Mouse (Mus musculus) frontal cortex, adult (tissue): ENCODE measurements around the gene Coa5.

Experiments
- ATAC-seq: cut with Nextera tagmentation; 2 replicates; pipeline ENCODE4 v1.9.2; 2017; ENCODE audit warnings: mild to moderate bottlenecking, moderate library complexity, mixed read lengths; ENCODE audit not compliant: low TSS enrichment

Coa5 gene

DNA sequence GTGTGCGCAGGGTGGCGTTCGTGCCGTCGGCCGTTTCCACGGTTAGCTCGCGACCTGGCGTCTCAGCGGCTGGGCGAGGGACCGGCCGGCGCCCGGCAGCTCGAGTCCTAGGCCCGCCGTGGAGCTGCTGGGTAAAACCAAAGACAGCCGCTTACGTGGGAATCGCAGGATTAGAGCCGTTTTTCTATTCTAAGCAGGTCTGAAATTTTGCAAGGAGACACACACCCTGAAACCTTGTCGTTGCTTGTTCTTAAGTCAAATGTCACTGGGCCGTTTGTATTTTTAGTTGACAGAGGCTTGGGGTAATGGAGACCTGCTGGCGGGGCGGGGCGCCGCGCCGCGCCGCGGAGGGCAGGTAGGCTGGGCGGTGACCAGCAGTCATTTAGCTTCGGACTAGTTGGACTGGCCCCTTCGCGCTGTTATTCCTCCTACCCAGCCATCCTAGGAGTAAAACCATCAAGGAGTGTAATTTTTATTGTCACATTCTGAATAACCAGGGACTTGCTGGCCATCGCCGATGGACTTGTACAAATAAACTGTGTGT, 466 bp upstream of the Coa5 start:
- peak; percentile 62 for ATAC-seq

DNA sequence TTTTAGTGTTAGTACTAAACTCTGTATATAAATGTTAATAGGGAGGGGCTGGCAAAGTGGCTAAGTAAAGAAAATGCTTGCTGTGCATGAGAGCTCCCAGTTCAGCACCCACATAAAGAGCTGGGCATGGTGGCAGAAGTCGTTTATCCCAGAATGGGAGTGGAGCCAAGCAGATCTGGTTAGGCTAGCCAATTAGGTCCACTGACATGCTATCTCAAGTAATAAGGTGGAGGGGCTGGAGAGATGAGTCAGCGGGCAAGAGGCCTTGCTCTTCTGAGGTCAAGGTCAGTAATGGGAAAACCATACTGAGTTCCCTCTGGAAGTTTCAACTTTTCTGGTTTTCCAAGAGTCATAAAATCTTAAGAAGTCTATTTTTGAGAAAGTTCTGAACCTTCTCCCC, 992 bp downstream of the Coa5 start:
- ATAC-seq = no peak

DNA sequence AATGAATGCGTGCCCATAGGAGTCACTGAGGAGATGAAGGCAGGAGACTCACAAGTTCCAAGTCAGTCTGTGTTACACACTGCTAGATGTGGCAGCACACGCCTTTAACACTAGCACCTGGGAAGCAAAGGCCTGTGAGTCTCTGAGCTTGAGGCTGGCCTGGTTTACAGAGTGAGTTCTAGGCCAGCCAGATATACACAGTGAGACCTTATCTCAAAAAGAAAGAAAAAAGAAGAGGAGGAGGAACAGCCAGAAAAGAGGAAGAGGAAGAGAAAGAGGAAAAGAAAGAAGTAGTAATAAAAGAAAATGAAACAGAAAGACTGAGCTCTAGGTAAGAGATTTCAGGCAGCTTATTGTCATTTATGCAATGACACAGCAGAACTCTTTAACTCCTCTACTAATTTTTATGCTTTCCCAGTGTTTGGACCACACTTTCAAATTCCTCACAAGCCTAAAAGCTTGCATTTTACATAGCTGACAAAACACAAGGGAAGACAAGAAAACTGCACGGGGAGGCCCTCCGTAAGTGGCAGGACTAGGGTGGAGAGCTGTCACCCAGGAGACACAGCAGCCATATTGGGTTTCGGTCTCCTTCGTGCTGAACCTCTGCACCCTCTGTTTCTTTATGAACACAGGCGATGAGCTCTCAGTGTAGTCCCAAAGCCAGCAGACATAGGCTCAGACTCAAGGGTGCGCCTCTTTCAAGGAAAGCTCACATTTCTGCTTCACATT, 2.6 kb downstream of the Coa5 start:
- ATAC-seq = no peak

DNA sequence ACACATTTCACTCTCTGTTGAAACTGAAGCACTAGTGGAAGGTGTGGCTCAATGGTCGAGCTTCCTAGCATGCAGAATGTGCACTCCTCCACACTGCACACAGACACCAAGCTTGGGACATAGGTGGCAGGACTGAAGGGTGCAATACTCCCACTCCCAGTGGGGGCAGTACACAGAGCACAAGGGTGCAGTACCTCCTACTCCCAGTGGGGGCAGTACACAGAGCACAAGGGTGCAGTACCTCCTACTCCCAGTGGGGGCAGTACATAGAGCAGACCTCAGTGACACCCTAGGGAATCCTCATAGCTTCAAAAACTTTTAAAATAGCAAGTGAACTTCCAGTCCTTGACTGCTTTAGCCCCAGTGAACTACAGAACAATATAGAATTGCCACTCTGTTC, 10.5 kb downstream of the Coa5 start:
- peak; percentile 54; the same call in 1 of the 2 replicates for ATAC-seq

DNA sequence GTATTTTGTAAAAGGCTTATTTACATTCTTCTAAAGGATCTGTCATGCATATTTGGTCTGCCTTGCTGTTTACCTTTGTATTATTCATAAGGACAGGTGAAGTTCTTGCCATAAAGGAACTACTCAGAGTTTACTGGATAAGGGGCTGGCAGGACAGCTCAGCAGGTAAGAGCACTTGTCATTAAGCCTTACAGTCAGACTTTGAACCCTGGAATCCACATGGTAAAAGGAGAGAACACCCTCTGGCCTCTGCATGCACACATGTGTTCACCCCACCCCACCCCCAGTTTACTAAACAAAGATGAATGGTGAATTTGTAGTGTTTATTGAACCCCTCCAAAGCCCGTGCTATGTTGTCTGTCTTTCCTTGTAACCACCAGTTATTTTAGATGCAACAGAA, 14.5 kb downstream of the Coa5 start:
- no peak for ATAC-seq

DNA sequence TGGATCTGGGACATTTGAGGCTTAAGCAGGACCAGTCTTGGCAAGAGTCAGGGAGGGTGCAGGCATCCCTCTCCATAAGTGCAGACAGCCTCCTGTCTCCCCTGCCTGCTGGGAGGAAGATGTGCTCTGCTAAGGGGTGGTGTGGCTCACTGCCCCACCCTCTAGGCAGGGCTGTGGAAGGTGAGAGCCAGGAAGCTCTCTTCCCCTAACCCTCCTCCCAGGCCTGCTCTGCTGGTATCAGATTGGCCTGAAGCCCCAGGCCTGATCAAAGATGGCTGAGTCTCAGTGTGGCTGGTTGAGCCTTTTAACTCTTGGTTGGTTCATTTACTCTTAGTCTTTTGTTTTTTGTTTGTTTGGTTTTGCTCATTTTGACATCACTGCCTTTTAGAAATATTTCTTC, 20.3 kb downstream of the Coa5 start:
- no peak for ATAC-seq

DNA sequence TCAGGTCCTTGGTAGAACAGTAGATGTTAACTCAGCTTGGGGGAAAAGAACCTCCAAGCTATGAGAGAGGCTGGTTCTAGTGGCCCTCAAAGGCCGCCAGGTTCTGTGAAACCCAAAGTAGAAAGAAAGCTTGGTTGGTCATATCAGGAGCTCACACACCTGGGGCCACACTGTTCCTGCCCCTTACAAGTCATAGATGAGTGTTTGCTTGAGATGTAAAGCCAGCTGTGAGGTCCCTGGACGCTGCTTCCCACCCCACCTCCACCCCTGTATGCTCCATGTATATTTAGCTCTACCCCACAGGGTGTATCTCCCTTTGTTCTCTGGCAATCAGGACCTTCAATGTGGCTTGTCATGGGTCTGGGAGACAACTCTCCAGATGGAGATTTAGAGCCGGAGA, 21.2 kb downstream of the Coa5 start:
- no peak for ATAC-seq

DNA sequence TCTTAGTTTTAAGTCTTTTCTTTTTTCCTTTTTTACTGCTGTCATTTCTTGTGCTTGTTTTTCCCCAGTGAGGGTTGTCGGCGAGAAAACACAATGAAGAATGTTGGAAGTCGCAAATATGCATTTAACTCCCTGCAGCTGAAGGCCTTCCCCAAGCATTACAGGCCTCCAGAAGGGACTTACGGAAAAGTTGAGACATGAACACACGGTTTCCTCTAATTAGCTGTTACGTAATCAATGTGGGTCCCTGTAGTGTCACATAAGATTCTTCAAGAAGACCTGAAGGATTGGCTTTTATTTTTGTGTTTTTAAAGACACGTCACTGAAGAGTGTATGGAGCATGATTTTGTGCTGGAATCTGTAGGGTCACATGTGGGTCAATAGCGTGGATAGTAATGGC, 21.8 kb downstream of the Coa5 start:
- no peak for ATAC-seq

DNA sequence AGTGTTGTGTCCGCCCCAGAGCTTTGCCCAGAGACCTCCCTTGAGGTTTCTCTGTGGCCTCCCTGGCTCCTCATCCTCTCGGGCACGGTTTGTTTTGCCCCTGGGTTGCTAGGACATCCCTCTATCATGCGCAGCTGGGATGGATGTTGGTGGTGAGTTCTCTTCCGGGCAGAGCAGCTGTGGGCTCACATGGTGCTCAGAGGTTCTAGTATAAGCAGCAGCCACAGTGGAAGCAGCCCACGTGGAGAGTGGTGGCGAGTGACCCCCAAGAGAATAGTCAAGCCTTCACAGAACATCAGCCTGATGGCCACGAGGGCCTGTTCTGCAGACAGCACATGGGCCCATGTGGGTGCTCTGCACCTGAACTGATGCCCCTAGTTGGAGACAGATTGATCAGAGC, 22.7 kb downstream of the Coa5 start:
- ATAC-seq = no peak

DNA sequence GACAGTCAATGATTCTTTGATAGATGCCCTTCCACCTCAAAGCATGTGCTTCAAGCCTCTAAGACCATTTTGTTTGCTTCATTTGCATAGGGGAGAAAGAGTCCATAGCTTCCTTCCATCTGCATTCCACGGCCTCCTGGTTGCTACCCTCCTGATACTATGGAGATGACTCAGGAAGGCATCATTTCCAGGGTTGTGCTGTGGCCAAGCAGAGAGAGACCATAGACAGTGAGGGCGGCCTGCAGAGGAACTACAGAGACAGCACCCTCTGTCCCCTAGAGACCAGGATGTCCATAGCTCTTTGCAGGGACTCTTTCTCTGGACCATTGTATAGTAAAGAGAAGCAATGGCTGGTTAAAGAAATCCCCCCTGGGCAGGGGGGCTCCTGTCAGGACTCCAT, 24.8 kb downstream of the Coa5 start:
- ATAC-seq = no peak

DNA sequence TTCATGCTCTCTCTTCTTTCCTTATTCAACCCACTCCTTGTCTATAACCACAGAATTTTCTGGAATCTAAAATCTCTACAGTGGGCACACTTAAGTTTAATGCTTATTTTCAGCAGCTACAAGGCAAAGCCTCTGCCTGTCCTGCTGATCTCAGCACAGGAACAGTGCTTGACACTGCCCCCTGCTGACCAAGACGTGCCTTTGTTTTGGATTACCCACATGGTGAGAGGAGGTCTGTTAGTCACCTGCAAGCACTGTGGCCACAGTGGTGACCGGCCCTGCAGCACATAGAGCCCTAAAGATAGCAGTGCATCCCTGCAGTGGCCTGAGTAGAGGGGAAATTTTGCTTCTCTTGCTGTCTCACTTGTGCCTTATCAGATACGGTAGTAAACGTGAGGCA, 28.2 kb downstream of the Coa5 start:
- peak; percentile 66 for ATAC-seq

DNA sequence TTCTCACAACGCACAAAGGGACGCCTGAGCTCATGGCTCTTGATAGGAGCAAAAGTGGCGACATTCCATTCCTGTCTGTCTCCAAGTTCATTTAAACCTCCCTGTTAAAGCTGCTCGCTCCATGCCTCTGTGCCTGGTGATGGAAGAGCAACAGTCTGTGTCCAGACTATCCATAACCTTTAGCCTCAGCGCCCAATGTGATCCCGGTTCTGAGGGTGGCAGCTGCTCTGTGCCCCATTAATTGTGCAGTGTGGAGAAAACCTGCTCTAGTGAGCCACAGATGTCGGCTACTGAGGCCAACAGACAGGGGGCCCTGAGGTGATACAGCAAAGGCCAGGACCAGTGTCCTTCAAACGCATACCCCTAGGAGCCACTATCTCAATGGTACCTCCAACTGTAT, 30.2 kb downstream of the Coa5 start:
- ATAC-seq = no peak

DNA sequence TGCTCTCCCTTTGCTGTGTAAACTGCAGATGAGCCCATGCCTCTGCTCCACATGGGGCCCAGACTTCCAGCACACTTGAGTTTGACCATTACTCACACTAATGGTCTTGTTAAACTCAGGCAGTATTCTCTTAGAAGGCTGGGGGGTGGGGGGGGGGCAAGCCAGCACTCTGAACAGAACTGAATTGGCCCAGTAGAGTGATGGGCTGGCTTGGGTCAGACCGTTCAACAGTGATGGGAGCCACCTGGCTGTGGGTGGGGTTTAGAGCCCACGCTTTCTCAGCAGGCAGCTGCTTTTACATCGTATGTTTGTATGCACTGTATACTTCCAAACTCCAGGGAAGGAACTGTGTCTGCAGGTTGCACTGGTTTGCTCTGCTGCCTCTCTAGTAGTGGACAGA, 30.9 kb downstream of the Coa5 start:
- ATAC-seq = peak; percentile 15; the same call in 1 of the 2 replicates

DNA sequence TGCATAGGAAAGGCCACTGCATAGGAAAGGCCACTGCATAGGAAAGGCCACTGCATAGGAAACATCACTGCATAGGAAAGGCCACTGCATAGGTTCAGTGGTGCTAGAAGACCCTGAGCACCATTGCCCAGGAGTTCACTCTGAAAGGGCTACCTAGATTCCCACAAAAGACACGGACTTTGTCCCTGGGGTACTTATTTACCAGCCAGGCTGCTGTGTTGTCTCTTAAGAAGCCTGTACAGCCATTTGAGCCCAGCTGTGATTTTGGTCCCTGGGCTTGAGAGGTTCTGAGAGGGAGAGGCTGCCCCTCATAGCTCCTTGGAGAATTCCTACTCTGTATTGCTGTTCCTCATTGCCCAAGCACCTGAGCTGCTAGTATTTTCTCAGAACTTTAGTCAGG, 33.4 kb downstream of the Coa5 start:
- no peak for ATAC-seq

DNA sequence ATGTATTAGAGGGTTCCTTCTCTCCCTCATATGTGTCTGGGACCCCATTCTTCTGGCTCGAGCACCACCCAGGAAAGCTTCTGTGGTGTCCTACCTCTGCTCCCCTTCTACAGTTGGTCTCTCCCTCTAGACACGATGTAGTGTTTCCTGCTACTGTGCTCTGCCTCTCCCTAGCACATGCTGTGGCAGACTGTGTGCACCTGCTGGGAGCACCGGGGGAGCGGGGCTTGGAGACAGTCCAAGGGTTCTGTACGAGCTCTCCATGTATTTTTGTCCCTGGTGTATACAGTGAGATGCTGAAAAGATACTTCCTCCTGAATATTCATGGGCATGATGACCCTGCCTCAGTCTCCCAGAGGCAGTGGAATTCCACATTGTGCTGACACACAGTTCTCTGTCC, 36.7 kb downstream of the Coa5 start:
- peak; percentile 64 for ATAC-seq

DNA sequence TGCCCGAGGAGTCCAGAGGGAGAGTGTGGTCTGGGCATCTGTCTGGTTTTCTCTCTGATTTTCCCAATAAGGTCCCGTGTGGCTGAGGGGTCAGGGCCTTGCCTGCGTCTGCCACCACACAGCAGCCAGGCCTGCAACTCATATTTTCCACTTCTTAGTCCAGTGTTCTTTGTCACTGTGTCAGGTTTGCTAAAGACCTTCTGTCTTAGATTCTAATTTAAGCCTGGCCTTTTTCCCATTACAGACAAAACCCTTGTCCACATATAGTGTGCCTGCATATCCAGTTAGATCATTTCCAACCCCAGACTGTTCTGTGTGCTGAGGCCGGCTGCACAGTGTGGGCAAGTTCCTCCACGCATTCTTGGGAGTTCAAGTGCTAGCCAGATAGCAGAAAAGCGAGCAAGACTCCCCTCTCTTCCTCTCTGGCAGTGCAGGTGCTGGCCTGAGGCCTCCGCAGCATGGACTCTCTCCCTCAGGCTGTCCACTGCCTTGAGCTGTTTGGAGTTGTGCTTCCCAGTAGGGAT, 43.4 kb downstream of the Coa5 start:
- peak; percentile 58; the same call in 1 of the 2 replicates for ATAC-seq

DNA sequence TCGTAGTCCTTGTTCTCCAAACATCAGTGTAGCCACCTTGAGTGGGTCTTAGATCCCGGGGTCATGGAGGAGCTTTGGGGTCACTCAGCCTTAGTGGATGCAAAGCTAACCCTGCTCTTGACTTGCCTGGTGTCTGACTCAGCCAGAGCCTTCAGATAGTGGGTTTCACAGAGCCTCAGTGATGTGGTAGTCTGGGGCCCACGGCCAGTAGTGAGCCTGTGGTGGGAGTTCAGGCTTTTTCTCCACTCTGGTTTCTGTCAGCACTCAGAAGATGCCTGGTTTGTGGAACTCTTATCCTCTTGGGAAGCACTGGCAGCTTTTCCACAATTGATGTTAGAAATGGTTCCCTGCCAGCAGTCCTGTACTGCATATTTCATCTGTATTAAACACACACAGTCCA, 45.6 kb downstream of the Coa5 start:
- no peak for ATAC-seq

DNA sequence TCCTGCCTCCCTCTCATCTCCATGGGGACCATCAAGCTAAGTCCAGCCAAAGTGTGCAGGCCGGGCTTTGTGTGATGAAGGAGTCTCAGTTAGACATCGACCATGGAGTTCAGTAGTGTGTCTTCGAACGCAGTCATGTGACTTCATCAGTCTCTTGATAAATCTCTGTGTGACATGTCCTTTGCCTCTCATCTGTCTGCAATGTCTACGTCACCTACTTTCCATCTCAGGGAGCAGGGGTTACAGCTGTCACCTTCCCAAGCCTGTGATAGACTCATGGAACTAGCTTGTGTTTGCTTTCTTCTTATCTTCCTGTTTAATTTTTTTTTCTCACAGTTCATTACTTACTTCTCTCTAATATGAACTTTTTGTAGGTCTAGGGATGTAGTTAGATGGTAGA, 49.0 kb downstream of the Coa5 start:
- ATAC-seq = no peak

DNA sequence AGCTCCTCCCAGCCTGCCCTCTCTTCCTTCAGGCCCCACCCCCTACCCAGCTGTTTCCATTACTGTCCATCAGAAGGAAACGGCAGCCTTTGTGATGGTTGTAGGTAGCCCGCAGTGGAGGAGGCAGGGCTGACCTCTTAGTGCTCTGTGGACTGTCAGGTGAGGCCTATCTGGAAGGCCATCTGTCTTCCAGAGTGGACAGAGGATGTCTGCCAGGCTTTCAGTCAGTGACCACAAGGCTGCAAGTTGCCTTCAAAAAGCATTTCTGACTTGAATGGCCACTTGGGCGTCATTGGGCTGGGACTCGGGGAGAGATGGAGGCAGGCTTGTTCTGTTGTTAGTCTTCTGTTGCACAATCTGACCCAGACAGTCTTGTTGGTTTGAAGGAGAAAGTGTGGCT, 50.4 kb downstream of the Coa5 start:
- no peak for ATAC-seq

DNA sequence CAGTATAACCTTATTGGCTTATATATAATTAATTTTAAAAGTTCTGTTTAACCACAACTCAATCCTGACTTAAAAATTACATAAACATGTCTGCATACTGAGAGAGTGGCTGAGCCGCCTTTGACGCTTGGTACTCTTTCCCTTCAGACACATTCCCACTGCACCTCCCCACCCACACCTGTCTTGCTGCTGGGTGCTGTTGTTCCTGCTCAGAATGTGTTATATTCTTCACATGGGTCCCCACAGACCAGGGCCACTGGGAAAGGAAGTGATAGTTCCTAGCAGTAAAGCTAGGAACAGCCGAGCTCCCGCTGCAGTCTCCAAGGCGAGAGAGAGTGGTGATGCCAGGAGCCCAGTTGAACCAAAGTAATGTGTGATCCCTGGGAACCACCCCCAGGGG, 51.8 kb downstream of the Coa5 start:
- peak; percentile 46 for ATAC-seq

DNA sequence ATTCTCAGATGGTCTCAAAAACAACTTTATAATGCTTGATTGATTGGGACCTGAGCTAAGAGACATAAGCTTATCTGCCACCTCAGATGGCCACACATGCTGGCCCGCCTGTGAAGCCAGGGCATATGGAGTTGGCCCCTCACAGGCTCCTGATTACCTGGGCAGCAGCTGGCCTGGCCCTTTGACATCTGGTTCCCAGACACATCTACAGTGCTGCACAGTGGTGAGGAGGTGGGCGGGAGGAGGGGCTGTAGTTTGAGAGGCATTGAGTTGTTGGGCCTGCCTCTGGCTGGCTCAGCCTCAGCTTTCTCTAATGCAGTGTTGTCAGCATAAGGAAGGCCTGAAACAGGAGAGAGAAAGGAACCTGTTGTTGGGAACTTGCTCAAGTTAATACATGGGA, 53.2 kb downstream of the Coa5 start:
- no peak for ATAC-seq

DNA sequence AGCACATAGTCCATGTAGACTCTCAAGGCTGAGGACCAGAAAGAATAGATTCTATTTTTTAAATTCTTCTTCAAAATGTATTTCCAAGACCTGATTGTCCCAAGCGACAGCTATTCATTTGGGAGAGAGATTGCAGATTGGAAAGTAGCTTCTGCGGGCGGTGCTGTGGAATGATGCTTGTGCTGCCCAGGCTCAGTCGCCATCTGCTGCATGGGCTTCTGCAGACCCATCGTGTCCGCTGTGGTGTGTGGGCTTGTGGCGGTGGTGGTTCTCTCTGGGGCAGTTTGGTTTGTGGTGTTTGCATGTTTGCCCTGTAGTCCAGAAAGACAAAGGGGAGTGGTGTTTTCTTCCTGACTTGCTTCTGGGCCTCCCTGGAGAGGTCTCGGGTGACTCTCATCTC, 53.7 kb downstream of the Coa5 start:
- peak; percentile 56; the same call in 1 of the 2 replicates for ATAC-seq

DNA sequence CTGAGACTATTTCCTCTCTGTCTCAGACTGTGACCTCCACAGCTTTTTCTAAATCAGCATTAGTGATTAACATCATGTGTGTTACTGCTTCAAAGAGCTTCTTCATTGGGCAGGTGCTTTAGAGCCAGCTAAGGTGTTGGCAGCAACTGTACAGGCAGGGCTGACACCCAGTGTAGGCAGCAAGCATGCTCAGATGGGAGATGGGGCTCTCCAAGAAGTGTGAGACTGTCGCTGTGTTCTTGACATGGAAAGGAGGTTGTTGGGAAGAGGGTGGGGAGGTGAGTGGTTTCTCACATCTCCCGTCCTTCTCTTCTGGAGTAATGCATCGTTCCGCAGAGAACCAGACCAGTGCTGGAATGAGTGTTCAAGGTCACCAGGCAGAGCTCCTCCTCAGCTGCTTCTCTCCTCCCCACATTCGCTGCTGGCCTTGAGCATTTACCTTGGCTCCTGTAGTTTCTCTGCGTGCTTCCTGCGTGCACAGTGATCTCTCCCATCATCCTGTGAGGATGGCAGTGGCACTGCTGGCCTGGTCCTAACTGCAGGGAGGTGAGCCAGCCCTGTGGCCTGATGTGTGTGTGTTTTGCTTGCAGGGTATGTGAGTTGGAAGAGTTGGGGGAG, 61.0 kb downstream of the Coa5 start:
- peak; percentile 65 for ATAC-seq
